Mouse (Mus musculus): ENCODE results near the gene Krtap4-6.

DNA sequence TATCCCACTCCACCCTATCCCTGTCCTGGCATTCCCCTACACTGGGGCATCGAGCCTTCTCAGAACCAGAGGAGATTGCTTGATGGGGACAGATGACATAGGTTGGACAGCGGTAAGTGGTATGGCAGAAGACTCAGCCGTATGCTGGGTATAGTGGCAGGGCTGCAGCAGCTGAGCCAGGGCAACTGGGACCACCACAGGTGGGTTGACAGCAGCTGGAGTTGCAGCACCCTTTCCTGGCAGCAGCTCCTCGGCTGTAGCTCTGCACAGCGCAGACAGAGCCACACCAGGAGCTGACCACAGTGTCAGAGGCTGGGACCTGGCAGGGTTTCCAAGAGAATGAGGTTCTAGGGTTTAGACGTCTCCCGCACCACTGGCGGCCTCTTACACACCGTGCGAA lies 3.0 kb downstream of the Krtap4-6 start:
- TF ChIP-seq CTCF (IDR thresholded peaks at IDR 0.05; ENCODE audit: low read depth) (no peak), EP300 (IDR thresholded peaks at IDR 0.05; ENCODE audit: low read depth) (no peak)

Data from liver, postnatal 0 days (tissue).